Mouse (Mus musculus) right cerebral cortex, postnatal 14 days (tissue): ENCODE measurements around the gene Gm13289.
"Not testable (repeated sequence)": the region's sequence is repeated elsewhere in the genome, so short reads cannot be mapped to it uniquely, and the experiment has no call there.

ENCODE experiments used
- DNase-seq: peaks from one replicate; pipeline ENCODE4 v3.0.0; 2022

Gm13289 gene

DNA sequence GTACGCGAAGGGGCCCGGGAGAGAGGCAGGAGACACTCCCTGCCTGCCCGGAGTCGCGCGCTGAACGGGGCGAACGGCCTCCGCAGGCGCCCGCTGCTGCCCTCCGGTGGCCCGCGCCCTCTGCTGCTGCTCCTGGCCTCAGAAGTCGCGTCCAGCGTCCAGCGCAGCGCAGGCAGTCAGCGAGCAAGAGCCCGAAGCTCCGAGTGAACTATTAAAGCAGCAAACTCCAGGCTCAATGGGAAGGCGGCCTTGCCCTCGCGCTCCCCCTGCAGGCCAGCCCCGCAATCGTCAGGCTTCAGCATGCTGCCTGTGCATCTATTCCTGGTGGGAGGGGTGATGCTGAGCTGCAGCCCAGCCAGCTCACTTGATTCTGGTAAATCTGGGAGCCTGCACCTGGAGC, at the start of gene Gm13289:
Gene Gm13289, plus strand, starts transcription at position 301 of the 400 bp plus-strand sequence.
- not testable (repeated sequence) for DNase-seq

DNA sequence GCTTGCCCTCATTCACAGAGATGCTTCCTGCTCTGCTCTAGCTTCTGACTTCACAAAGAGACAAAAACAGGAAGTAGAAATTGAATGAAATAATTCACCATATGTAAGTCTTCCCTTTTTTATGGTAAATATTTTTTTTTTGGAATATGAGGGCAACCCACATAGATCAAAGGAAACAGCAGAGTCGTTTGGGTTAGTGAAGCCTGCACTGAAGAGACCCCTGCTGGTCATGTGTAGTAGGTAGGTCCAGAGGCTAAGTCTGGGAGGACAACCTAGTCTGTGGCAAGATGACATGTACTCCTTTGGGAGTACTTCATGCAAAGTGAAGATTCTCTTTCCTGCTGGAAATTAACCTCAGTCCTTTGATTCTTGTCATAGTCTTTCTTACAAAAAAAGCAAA, 49.4 kb upstream of the Gm13289 start:
- DNase-seq, result no peak

DNA sequence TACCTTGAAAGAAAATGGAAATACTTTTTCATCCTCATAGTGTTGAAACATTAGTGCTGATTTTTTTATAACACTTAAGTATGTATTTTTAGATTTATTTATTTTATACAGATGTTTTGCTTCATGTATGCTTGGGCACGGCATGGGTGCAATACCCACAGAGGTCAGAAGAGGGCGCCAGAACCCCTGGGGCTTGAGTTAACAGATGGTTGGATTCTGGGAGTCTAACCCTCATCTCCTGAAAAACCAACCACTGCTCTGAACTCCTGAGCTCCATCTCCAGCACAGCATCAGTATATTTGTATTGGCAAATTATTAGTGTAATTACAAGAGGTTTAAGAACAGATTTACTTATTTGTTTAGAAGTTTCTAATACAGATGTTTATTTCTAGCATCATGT, 38.2 kb upstream of the Gm13289 start:
- peak; percentile 58 for DNase-seq

DNA sequence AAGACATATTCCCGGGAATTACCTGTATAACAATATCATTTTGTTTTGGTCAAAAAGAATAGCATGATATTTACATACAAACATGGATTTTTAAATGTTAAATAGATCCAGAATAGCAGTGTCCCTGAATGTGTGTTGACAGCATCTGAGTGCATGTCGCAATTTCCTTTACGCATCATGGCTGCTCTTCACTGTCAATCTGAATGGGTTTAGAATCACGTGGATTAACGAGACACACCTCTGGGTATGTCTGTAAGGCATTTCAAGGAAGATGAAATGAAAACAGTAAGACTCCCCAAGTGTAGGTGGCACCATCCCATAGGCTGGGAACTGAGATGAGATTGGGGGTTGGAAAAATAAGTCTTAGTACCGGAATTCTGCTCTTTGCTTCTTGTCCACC, 37.7 kb upstream of the Gm13289 start:
- no peak for DNase-seq

DNA sequence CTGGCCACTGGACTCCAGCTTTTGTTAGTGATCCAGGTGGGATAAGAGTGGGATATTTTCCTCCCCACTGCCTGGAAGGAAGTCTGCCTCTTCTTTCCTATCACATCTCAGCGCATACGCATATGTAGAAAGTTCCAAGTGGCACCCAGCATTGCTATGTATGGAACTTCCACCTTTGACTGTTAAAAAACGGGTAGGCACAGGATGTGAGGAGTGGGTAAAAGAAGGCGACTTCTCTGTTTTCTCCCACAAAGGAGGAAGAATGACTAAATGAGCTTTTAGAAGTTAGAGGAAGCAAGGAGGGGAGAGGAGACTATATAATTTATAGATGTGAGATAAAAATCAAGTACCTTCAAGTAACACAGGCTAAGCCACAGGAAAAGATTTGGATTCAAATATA, 35.3 kb upstream of the Gm13289 start:
- DNase-seq, result no peak

DNA sequence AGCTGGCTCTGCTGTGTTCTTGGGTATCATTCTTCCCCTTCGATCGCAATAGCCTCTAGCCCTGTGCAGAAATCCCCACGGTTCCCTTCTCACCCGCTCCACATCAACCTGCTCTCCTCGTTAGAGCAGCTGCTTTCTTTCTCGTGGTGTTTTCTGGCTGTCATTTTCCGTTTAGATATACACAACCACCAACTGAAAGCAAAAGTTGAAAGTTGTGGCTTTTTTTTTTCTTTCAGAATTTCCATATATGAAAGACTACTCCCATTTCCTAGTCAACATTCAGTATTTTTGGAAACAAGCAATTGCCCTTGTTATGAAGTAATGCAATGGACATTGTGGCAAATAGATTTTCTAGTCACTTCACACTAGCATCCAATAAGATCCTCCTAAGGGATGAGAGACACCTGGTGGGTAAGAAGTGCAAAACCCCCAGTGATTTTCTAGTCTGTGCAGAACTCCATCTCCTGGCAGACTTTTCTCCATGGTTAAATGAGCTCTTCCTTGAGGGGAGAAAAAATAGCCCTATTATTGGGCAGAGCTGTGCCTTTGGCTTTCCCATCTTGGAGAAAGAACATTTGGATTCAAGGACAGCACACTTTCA, 33.9 kb upstream of the Gm13289 start:
- no peak for DNase-seq

DNA sequence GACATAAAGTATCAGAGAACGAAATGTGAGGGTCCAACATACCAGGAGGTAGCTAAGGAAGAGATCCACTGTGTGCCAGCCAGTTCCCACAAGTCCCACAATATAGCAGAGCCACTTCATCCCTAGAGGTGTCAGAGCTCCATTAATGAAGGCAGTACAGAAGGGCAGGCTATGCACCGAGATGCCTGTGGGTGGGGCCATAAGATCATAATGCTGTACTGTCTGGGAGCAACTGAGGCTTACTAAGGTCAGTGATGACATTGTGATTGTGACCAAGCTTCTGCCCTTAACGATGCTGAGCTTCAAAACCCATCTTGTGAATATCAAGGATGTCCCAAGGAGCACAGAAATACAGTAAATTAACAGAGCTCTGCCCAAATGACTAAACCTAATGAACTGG, 32.5 kb upstream of the Gm13289 start:
- no peak for DNase-seq

DNA sequence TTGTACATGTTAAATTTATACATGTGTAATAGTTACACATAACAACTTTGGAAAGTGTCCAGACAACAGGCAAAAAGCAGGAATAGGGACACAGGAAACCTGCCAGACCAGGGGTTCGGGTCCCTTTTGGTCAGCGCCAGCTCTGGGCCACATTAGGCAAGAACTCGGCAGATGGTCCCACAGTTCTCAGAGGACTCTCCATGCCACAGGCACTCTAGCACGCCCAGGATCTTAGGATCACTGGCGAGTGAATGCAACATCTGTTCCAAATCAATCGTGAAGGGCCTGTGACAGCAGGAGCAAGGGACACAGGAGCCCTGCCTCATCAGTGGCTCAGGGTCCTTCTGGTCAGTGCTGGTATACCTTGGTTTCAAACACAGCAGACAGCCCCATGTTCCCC, 26.8 kb upstream of the Gm13289 start:
- DNase-seq, result no peak

DNA sequence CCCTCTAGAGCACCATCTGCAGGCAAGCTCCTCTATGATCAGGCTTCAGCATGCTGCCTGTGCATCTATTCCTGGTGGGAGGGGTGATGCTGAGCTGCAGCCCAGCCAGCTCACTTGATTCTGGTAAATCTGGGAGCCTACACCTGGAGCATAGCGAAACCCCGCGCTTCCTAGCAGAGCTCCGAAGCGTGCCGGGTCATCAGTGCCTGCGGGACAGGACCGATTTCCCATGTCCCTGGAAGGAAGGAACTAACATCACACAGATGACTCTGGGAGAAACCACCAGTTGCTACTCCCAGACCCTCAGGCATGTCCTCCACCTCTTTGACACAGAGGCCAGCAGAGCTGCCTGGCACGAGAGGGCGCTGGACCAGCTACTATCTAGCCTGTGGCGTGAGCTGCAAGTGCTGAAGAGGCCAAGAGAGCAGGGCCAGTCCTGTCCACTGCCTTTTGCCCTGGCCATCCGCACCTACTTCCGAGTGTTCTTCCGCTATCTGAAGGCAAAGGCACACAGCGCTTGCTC, 21.8 kb upstream of the Gm13289 start, which contains the start of gene Gm13271:
Gene Gm13271, plus strand, starts transcription at position 51 of the 523 bp plus-strand sequence.
- DNase-seq, result peak; percentile 36

DNA sequence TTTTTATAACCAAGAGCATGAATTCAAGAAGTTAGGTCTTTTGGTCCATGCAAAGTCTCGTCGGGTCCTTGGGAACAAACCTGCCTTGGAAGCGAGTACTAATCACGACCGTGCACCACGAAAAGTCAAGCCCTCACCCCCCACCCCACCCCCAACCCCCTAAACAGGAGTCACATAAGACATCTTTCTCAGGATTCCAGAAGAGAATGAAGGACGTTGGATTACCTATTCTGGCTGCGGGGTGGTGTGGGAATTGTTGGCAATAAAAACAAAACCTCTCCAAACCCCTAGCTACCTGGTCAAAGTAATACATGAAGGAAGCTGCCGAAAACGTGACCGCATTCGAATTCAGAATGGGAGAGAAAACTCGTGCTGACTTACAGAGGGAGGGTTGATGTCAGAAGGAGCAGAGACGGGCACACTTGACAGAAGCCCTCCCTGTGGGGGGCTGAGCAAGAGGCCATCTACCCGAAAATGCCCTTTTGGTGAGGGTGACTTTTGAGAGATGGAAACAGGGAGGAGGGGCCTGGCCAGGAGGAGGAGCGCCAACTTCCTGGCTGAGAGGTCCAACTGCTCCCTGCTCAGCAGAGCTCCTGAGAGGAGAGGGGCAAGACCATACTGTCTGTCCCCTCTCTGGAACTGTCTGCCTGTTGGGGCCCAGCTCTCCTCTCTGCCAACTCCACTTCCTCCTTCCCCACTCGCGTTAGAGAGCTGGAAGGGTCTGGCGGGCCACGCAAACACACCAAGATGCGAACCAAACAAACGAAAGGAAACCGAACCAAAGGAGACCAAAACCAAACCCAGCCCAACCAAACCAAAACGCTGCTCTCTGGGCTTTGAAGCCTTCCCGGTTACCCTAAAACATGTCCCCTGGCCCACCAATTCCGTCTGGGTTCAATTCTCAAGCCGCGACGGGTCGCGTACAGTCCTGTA, 19.9 kb upstream of the Gm13289 start:
- DNase-seq, result not testable (repeated sequence)

DNA sequence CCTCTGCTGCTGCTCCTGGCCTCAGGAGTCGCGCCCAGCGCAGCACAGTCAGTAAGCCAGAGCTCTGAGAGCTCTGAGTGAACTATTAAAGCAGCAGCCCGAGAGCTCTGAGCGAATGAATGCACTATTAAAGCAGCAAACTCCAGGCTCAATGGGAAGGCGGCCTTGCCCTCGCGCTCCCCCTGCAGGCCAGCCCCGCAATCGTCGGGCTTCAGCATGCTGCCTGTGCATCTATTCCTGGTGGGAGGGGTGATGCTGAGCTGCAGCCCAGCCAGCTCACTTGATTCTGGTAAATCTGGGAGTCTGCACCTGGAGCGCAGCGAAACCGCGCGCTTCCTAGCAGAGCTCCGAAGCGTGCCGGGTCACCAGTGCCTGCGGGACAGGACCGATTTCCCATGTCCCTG, 19.1 kb upstream of the Gm13289 start:
- DNase-seq, result peak; percentile 75

DNA sequence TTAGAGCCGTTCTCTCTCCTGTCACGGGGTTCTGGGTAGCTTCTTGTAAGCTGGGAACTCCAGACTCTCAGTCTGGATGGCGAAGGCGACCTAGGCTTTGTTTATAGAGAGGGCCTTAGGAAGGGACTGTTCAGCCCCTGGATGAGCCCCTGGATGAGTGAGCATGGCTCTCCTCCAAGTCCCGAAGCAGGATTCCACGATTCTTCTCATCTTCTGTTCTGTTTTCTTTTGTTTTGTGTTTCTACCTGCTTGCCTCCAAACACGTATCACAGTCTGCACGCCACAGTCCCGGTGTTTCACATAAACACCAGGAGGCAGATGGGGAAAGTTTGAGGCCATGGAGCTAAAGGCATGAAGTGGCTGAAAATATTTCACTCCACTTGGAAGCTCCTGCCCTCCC, 18.0 kb upstream of the Gm13289 start:
- DNase-seq, result not testable (repeated sequence)

DNA sequence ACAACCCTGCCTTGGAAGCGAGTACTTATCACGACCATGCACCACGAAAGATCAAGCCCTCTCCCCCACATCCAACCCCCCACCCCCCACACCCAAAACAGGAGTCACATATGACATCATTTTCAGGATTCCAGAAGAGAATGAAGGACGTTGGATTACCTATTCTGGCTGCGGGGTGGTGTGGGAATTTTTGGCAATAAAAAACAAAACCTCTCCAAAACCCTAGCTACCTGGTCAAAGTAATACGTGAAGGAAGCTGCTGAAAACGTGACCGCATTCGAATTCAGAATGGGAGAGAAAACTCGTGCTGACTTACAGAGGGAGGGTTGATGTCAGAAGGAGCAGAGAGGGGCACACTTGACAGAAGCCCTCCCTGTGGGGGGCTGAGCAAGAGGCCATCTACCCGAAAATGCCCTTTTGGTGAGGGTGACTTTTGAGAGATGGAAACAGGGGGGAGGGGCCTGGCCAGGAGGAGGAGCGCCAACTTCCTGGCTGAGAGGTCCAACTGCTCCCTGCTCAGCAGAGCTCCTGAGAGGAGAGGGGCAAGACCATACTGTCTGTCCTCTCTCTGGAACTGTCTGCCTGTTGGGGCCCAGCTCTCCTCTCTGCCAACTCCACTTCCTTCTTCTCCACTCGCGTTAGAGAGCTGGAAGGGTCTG, 17.0 kb upstream of the Gm13289 start, which contains the start of gene Gm13283:
Gene Gm13283, plus strand, starts transcription at position 510 of the 659 bp plus-strand sequence.
- not testable (repeated sequence) for DNase-seq

DNA sequence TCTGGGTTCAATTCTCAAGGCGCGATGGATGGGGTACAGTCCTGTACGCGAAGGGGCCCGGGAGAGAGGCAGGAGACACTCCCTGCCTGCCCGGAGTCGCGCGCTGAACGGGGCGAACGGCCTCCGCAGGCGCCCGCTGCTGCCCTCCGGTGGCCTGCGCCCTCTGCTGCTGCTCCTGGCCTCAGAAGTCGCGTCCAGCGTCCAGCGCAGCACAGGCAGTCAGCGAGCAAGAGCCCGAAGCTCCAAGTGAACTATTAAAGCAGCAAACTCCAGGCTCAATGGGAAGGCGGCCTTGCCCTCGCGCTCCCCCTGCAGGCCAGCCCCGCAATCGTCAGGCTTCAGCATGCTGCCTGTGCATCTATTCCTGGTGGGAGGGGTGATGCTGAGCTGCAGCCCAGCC, 16.3 kb upstream of the Gm13289 start:
- DNase-seq, result peak; percentile 33

DNA sequence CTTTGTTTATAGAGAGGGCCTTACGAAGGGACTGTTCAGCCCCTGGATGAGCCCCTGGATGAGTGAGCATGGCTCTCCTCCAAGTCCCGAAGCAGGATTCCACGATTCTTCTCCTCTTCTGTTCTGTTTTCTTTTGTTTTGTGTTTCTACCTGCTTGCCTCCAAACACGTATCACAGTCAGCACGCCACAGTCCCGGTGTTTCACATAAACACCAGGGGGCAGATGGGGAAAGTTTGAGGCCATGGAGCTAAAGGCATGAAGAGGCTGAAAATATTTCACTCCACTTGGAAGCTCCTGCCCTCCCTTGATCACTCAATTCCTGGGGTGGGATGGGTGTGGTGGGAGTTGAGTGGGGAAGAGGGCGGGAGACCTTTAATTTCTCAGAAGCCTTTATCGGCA, 14.9 kb upstream of the Gm13289 start:
- peak; percentile 51 for DNase-seq

DNA sequence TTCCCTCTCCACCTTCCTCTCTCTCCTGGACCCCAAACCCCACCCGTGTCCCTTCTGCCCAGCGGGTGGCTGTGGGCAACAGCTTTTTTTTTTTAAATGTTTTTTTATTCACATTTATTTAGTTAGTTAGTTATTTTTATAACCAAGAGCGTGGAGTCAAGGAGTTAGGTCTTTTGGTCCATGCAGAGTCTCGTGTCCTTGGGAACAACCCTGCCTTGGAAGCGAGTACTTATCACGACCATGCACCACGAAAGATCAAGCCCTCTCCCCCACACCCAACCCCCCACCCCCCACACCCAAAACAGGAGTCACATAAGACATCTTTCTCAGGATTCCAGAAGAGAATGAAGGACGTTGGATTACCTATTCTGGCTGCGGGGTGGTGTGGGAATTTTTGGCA, 14.4 kb upstream of the Gm13289 start:
- DNase-seq, result not testable (repeated sequence)

DNA sequence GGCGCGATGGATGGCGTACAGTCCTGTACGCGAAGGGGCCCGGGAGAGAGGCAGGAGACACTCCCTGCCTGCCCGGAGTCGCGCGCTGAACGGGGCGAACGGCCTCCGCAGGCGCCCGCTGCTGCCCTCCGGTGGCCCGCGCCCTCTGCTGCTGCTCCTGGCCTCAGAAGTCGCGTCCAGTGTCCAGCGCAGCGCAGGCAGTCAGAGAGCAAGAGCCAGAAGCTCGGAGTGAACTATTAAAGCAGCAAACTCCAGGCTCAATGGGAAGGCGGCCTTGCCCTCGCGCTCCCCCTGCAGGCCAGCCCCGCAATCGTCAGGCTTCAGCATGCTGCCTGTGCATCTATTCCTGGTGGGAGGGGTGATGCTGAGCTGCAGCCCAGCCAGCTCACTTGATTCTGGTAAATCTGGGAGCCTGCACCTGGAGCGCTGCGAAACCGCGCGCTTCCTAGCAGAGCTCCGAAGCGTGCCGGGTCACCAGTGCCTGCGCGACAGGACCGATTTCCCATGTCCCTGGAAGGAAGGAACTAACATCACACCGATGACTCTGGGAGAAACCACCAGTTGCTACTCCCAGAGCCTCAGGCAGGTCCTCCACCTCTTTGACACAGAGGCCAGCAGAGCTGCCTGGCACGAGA, 13.2 kb upstream of the Gm13289 start:
- not testable (repeated sequence) for DNase-seq

DNA sequence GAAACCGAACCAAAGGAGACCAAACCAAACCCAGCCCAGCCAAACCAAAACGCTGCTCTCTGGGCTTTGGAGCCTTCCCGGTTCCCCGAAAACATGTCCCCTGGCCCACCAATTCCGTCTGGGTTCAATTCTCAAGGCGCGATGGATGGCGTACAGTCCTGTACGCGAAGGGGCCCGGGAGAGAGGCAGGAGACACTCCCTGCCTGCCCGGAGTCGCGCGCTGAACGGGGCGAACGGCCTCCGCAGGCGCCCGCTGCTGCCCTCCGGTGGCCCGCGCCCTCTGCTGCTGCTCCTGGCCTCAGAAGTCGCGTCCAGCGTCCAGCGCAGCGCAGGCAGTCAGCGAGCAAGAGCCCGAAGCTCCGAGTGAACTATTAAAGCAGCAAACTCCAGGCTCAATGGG, 3.2 kb upstream of the Gm13289 start, which contains the start of gene Gm13290:
Gene Gm13290, plus strand, starts transcription at position 301 of the 400 bp plus-strand sequence.
- not testable (repeated sequence) for DNase-seq

DNA sequence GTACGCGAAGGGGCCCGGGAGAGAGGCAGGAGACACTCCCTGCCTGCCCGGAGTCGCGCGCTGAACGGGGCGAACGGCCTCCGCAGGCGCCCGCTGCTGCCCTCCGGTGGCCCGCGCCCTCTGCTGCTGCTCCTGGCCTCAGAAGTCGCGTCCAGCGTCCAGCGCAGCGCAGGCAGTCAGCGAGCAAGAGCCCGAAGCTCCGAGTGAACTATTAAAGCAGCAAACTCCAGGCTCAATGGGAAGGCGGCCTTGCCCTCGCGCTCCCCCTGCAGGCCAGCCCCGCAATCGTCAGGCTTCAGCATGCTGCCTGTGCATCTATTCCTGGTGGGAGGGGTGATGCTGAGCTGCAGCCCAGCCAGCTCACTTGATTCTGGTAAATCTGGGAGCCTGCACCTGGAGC, 2.8 kb downstream of the Gm13289 start, which contains the start of gene Gm13272:
Gene Gm13272, plus strand, starts transcription at position 301 of the 400 bp plus-strand sequence.
- DNase-seq, result not testable (repeated sequence)

DNA sequence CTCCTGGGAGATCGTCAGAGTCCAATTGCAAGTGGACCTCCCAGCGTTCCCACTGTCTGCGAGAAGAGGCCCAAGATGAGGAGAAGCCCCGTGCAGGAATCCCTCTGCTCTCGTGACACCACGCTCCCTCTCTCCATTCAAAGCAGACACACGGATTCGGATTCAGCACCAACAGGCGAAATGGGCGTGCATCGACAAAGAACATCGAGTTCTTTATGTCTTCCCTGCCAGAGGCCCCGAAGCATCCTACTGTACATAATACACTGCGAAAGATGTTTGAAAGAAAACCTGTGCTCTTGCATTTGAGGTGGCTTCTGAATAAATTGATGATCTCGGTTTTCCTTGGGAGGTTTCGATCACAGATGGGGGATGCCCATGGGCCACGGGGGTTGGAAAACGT, 3.6 kb downstream of the Gm13289 start:
- not testable (repeated sequence) for DNase-seq

DNA sequence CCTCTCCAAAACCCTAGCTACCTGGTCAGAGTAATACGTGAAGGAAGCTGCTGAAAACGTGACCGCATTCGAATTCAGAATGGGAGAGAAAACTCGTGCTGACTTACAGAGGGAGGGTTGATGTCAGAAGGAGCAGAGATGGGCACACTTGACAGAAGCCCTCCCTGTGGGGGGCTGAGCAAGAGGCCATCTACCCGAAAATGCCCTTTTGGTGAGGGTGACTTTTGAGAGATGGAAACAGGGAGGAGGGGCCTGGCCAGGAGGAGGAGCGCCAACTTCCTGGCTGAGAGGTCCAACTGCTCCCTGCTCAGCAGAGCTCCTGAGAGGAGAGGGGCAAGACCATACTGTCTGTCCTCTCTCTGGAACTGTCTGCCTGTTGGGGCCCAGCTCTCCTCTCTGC, 5.1 kb downstream of the Gm13289 start, which contains the start of gene Ifnz:
Gene Ifnz, plus strand, starts transcription at position 301 of the 400 bp plus-strand sequence.
- DNase-seq, result not testable (repeated sequence)

DNA sequence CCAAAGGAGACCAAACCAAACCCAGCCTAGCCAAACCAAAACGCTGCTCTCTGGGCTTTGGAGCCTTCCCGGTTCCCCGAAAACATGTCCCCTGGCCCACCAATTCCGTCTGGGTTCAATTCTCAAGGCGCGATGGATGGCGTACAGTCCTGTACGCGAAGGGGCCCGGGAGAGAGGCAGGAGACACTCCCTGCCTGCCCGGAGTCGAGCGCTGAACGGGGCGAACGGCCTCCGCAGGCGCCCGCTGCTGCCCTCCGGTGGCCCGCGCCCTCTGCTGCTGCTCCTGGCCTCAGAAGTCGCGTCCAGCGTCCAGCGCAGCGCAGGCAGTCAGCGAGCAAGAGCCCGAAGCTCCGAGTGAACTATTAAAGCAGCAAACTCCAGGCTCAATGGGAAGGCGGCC, 5.6 kb downstream of the Gm13289 start:
- DNase-seq, result not testable (repeated sequence)
